Mouse (Mus musculus) intestine, embryonic 14.5 days (tissue): ENCODE measurements at regions not wholly inside any gene's neighbourhood (a gene's known extent, or its start where the extent isn't known, plus 50 kb on each side); places are given as distances from the start of the nearest gene placed in this dataset.

Experiments
- ATAC-seq: fragments of 200-750 bp; cut with Nextera tagmentation; replicated peaks from 2 replicates; pipeline ENCODE4 v1.8.0; 2017; ENCODE audit warnings: low read depth, moderate number of reproducible peaks, moderate TSS enrichment, moderate library complexity; ENCODE audit not compliant: low FRiP score, low TSS enrichment
- DNase-seq: peaks from one replicate; pipeline ENCODE4 v3.0.0-alpha.2; 2018; ENCODE audit warnings: low spot score
- H3K27ac ChIP-seq: fragments of 300-500 bp; sonication (generic); 2 replicates; pipeline ENCODE4 v1.5.1; 2014; ENCODE audit warnings: low read depth, mild to moderate bottlenecking, control low read depth
- H3K27me3 ChIP-seq: fragments of 300-500 bp; sonication (generic); replicated peaks from 2 replicates; pipeline ENCODE4 v1.6.1; 2014; ENCODE audit warnings: low read length, control low read depth; ENCODE audit not compliant: control insufficient read depth, insufficient read depth
- H3K36me3 ChIP-seq: fragments of 300-500 bp; sonication (generic); 2 replicates; pipeline ENCODE4 v1.6.1; 2014; ENCODE audit warnings: low read length, control low read depth; ENCODE audit not compliant: control insufficient read depth, insufficient read depth
- H3K4me1 ChIP-seq: fragments of 300-500 bp; sonication (generic); replicated peaks from 2 replicates; pipeline ENCODE4 v1.6.1; 2014; ENCODE audit warnings: low read length, control low read depth, mixed read lengths; ENCODE audit not compliant: control insufficient read depth, insufficient read depth
- H3K4me2 ChIP-seq: fragments of 300-500 bp; sonication (generic); 2 replicates; pipeline ENCODE4 v1.6.1; 2014; ENCODE audit warnings: low read length
- H3K4me3 ChIP-seq: fragments of 300-500 bp; sonication (generic); 2 replicates; pipeline ENCODE4 v1.5.1; 2014; ENCODE audit warnings: low read depth, low read length, control low read depth, mixed read lengths
- H3K9ac ChIP-seq: fragments of 300-500 bp; sonication (generic); 2 replicates; pipeline ENCODE4 v1.6.1; 2014; ENCODE audit warnings: mild to moderate bottlenecking, low read length
- H3K9me3 ChIP-seq: fragments of 300-500 bp; sonication (generic); 2 replicates; pipeline ENCODE4 v1.6.1; 2016; ENCODE audit warnings: low read length, control low read depth; ENCODE audit not compliant: control insufficient read depth
- WGBS: fragments of 180-500 bp; shearing (Covaris S2); extraction: QIAGEN DNeasy Blood & Tissue Kit; methylation state at CpG from one replicate; pipeline ENCODE4 v1.1.7; 2014; 5-methylcytosine and 5-hydroxymethylcytosine counted together

- WGBS, result 25% methylated on average over 3 of the region's 3 CpGs
- H3K9ac ChIP-seq, result no peak overlapping the region
- DNase-seq, result no peak
Observed at GRCm38 (mm10) chr4:131128646-131129045, 184.5 kb downstream of the Matn1 start.

GRCm38 (mm10) chr4:131132201-131132600 lies 188.0 kb downstream of the Matn1 start:
- Histone ChIP-seq H3K27ac (no peak overlapping the region), H3K27me3 (no peaks in the 10 kb centered on the region)
- ATAC-seq, result no peak

More at GRCm38 (mm10) chr4:131128646-131129045, 184.5 kb downstream of the Matn1 start:
- Histone ChIP-seq H3K4me2 (no peak overlapping the region), H3K27me3 (no peaks in the 10 kb centered on the region), H3K4me3 (no peak overlapping the region), H3K9me3 (no peaks in the 10 kb centered on the region), H3K4me1 (no peaks in the 10 kb centered on the region), H3K27ac (no peak overlapping the region), H3K36me3 (no peaks in the 10 kb centered on the region)
- ATAC-seq, result no peak

DNA sequence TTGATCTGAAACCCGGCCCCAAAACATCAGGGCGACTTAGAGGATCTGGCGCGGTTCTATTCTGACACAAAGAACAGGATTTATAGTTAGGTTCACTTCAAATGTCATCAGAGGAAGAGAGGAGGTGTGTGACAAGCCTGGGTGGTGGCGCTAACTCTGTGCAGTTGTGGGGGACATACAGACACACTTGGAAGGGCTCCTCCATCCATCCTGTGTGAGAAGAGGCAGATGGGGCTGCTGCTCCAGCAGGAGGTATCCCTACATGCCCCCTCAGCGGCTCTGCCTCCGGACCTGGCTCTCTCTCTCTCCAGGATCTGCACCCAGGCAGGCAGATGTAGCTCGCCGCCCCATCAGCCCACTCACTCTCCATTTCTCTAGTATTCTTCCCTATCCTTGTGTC lies 188.6 kb downstream of the Matn1 start:
- Histone ChIP-seq H3K4me2 (no peak overlapping the region), H3K9me3 (no peaks in the 10 kb centered on the region), H3K36me3 (no peaks in the 10 kb centered on the region), H3K9ac (no peak overlapping the region), H3K27me3 (no peaks in the 10 kb centered on the region), H3K4me3 (no peak overlapping the region), H3K4me1 (no peaks in the 10 kb centered on the region), H3K27ac (no peak overlapping the region)
- no peak for DNase-seq
- no peak for ATAC-seq
- 67% methylated on average over 9 of the region's 9 CpGs for WGBS

More at GRCm38 (mm10) chr4:131132201-131132600, 188.0 kb downstream of the Matn1 start:
- no peak overlapping the region for H3K4me2 ChIP-seq
- H3K9me3 ChIP-seq, result no peaks in the 10 kb centered on the region
- no peaks in the 10 kb centered on the region for H3K36me3 ChIP-seq
- H3K4me3 ChIP-seq, result no peak overlapping the region
- no peak for DNase-seq
- H3K9ac ChIP-seq, result no peak overlapping the region
- H3K4me1 ChIP-seq, result no peaks in the 10 kb centered on the region
- WGBS, result 10% methylated on average over 1 of the region's 1 CpGs

DNA sequence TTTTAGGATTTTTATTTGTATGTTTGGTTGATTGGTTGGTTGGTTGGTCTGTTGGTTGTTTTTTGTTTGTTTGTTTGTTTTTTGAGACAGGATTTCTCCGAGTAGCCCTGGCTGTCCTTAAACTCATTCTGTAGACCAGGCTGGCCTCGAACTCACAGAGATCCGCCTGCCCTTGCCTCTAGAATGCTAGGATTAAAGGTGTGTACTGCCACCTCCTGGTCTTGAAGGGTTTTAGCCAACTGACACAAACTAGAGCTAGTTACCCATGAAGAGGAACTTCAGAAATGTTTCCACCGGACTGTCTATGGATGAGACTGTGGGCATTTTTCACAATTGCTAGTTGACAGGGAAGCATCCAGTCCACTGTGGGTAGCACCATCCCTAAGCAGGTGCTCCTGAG lies 191.7 kb downstream of the Matn1 start:
- Histone ChIP-seq H3K27ac (no peak overlapping the region), H3K4me3 (no peak overlapping the region), H3K36me3 (no peaks in the 10 kb centered on the region), H3K4me1 (no peaks in the 10 kb centered on the region), H3K27me3 (no peaks in the 10 kb centered on the region), H3K4me2 (no peak overlapping the region), H3K9me3 (no peaks in the 10 kb centered on the region), H3K9ac (no peak overlapping the region)
- WGBS, result 86% methylated on average over 4 of the region's 4 CpGs
- no peak for ATAC-seq
- DNase-seq, result no peak

DNA sequence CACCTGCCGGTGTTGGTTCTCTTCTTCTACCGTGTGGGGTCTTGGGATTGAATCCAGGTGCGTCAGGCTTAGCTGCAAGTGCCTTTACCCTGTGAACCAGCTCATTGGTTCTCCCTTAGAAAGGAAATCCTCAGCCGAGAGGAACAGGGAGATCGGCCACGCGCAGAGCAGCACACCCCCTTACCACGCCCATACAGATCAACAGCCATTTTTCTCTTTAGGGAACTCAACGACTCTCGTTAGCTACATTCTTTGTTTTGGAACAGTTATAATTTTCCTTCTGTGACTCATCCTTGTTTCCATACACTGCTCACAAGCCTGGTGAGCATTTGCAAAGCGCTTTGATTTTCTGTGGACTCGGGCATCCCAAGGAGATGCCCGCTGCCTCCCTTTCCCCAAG lies 194.7 kb downstream of the Matn1 start:
- no peak for DNase-seq
- no peaks in the 10 kb centered on the region for H3K4me1 ChIP-seq
- no peak overlapping the region for H3K4me2 ChIP-seq
- H3K9ac ChIP-seq, result no peak overlapping the region
- H3K27me3 ChIP-seq, result no peaks in the 10 kb centered on the region
- 82% methylated on average over 13 of the region's 13 CpGs for WGBS
- H3K9me3 ChIP-seq, result no peaks in the 10 kb centered on the region
- H3K4me3 ChIP-seq, result no peak overlapping the region
- H3K36me3 ChIP-seq, result no peaks in the 10 kb centered on the region
- no peak overlapping the region for H3K27ac ChIP-seq
- ATAC-seq, result no peak

- Histone ChIP-seq H3K4me1 (no peaks in the 10 kb centered on the region), H3K27ac (no peak overlapping the region), H3K9me3 (peaks cover 4% of the 10 kb centered on the region; the same call in 1 of the 2 replicates), H3K36me3 (no peaks in the 10 kb centered on the region), H3K9ac (no peak overlapping the region), H3K27me3 (no peaks in the 10 kb centered on the region), H3K4me3 (no peak overlapping the region), H3K4me2 (no peak overlapping the region)
- DNase-seq, result no peak
- 83% methylated on average over 17 of the region's 17 CpGs for WGBS
- no peak for ATAC-seq
Observed at GRCm38 (mm10) chr4:131141890-131142465, 197.8 kb downstream of the Matn1 start.

DNA sequence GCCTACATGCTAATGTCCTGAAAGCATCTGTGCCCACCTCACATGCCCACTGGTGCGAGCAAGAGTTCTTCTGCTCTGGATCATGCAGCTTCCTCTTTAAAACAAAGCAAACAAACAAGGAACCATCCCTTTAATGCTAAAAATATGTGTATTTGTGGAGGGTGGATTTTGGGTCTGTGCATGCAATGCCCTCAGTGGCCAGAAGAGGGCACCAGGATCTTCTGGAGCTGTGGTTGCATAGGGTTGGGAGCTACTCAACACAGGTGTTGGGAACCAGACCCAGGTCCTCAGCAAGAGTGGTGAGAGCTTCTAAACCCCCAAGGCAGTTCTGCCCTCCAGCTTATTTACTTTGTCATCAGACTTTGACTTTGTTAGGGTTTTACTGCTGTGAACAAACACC lies 201.3 kb downstream of the Matn1 start:
- no peak overlapping the region for H3K4me3 ChIP-seq
- no peak for ATAC-seq
- WGBS, result 67% methylated on average over 1 of the region's 1 CpGs
- H3K9me3 ChIP-seq, result peaks cover 4% of the 10 kb centered on the region; the same call in 1 of the 2 replicates
- H3K4me1 ChIP-seq, result no peaks in the 10 kb centered on the region
- no peak overlapping the region for H3K27ac ChIP-seq
- no peaks in the 10 kb centered on the region for H3K27me3 ChIP-seq
- no peak overlapping the region for H3K9ac ChIP-seq
- no peak for DNase-seq
- H3K36me3 ChIP-seq, result no peaks in the 10 kb centered on the region
- no peak overlapping the region for H3K4me2 ChIP-seq

GRCm38 (mm10) chr4:131148042-131148747 lies 204.0 kb downstream of the Matn1 start:
- Histone ChIP-seq H3K9ac (no peak overlapping the region), H3K4me1 (no peaks in the 10 kb centered on the region), H3K9me3 (peaks cover 4% of the 10 kb centered on the region; the same call in 1 of the 2 replicates), H3K4me3 (no peak overlapping the region), H3K4me2 (no peak overlapping the region), H3K36me3 (no peaks in the 10 kb centered on the region), H3K27ac (no peak overlapping the region), H3K27me3 (no peaks in the 10 kb centered on the region)
- ATAC-seq (no peak), DNase-seq (no peak)
- WGBS, result 70% methylated on average over 16 of the region's 16 CpGs

DNA sequence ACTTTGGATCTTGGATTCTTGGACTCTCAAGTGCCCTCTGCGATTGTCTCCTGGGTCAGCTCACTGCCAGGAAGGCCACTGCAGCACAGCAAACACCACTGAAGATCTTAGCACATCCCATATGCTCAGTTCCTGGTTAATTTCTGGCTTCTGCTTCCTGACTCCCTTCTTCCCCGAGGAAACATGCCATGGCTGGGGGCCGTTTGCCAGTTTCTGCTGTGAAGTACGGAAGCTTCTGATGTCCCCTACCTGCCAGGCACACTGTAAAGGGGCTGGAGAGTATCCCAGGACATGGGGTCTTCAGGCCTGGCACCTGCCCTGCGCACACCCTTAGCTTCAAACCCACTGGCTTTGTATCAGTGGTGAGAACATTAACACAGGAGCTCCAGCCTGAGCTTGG lies 205.3 kb downstream of the Matn1 start:
- peaks cover 4% of the 10 kb centered on the region; the same call in 1 of the 2 replicates for H3K9me3 ChIP-seq
- H3K4me1 ChIP-seq, result no peaks in the 10 kb centered on the region
- no peak overlapping the region for H3K27ac ChIP-seq
- no peak for DNase-seq
- no peak overlapping the region for H3K4me3 ChIP-seq
- no peaks in the 10 kb centered on the region for H3K27me3 ChIP-seq
- H3K4me2 ChIP-seq, result no peak overlapping the region
- 78% methylated on average over 5 of the region's 5 CpGs for WGBS
- H3K36me3 ChIP-seq, result no peaks in the 10 kb centered on the region
- no peak overlapping the region for H3K9ac ChIP-seq
- ATAC-seq, result no peak
